Mouse (Mus musculus) heart, postnatal 0 days (tissue): ENCODE measurements around the gene Zfp503.

Experiments used
- CTCF ChIP-seq: IDR thresholded peaks from 2 replicates; pipeline ENCODE4 v1.5.1; 2016; ENCODE audit warnings: antibody characterized with exemption, control low read depth, low read depth
- EP300 ChIP-seq: IDR thresholded peaks from 2 replicates; pipeline ENCODE4 v1.6.1; 2016; ENCODE audit warnings: antibody characterized with exemption, low read depth

DNA sequence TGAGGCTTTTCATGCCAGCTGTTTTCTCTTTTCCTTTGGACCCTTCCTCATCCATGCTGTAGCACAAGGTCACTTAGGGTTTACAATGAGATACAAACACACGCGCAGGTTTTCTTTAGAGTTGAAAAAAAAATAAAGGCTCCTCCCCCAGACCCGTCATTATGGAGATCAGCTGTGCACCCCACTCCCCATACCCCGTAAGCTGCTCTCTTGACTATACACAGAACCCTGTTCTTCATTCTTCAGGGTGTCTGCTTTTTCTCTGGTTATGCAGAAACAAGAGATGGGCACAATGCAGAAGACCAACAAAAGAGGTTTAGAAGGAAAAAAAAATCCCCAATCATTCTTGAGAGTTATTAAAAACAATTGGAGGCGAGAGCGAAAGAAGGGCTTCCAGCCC, 46.9 kb upstream of the Zfp503 start:
- TF ChIP-seq CTCF (no peak), EP300 (no peak)
